Mouse (Mus musculus): Measurements from ENCODE around the gene Fzd10.
A peak's percentile ranks its signal among the peaks of the same experiment; 100 is the strongest.

The Fzd10 gene

DNA sequence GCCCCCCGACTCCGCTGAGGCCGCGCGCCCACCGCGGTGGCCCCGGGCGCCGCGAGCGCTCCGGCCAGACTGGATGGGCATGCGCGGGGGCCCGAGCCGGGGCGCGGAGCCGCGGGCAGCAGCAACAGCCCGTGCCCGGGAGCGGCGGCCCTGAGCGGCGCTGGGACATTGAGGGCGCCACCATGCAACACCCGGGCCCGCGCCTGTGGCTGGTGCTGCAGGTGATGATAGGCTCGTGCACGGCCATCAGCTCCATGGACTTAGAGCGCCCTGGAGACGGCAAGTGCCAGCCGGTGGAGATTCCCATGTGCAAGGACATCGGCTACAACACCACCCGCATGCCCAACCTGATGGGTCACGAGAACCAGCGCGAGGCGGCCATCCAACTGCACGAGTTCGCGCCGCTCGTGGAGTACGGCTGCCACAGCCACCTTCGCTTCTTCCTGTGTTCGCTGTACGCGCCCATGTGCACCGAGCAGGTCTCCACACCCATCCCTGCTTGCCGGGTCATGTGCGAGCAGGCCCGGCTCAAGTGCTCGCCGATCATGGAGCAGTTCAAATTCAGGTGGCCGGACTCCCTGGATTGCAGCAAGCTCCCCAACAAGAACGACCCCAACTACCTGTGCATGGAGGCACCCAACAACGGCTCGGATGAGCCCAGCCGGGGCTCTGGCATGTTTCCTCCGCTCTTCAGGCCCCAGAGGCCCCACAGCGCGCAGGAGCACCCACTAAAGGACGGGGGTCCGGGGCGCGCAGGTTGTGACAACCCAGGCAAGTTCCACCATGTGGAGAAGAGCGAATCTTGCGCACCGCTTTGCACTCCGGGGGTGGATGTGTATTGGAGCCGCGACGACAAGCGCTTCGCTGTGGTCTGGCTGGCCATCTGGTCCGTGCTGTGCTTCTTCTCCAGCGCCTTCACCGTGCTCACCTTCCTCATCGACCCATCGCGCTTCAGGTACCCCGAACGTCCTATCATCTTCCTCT lies 684 bp downstream of the Fzd10 start:
- 0 out of 2 replicates have a peak, but pooled peaks have one; percentile 13 for ATAC-seq (ENCODE audit: low TSS enrichment)

DNA sequence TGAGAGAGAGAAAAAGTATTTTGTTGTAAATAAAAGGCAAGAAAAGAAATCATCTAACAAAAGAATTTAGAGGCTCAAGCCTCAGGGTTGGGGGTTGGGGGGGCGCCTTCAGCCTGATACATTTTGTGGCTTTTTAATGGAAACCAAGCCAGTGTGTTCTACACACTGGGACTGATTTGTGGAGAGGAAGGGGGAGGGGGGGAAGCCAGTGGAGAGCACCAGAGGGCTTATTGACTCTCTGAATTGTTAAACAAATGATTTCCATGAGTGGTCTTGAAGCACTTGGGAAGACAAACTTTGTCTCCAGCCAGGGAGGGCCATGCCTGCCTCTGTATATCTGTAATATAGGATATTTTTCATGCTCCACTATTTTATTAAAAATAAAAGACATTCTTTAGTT lies 3.0 kb downstream of the Fzd10 start:
- no peak for ATAC-seq (ENCODE audit: low TSS enrichment)

DNA sequence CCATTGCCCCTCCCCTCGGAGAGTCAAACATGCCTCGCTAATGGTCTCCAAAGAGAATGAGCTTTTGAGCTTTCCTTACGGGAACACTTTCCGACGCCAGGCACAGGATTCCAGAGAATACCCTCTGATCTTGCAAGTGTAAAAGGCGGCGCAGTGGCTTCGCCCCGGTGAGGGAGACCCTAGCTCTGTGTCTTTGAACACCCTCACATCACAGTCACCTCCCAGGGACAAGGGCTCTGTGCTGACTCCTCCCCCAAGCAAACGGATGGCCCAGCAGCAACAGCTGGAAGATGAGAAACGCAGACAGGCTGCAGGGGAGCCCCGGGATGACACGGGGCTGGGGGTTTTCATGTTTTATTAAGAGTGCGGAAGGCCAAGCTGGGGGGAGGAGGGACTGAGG lies 6.0 kb downstream of the Fzd10 start:
- no peak for ATAC-seq (ENCODE audit: low TSS enrichment)

DNA sequence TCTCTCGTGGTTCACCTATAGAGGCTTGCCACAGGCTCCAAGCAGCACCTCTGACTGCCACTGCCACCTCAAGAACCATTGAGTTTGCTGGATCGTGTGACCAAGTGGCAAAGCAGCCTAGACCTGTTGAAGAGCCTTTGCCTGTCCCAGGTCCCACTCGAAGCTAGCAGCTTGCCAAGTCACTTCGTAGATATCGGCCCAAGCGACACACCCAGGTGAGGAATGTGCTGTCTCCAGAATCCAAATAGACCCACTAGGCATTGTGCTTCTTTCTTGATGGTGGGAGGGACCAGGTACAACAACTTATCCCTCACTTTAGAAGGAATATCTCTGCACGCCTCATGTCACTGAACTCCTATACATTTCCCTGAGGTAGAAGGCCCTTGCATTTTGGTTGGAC lies 8.4 kb downstream of the Fzd10 start:
- ATAC-seq (ENCODE audit: low TSS enrichment): no peak

DNA sequence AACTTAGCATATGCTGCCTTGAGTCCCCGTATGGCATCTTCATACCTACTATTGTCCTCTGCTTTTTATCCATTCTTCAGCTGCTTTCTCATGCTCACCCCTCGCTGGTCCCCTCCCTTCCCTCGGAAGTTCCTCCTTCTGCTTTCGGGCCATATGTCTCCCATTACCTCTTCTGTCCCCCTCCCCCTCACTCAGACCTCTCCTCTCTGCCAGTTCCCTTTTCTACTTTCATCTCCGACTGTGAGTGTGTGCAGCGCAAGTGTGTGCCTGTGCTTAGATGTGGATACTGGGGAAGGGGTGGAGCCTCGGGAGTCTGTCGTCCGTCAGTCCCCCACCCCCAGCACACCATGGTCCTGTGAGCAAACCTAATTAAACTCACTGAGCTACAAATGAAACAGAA lies 17.0 kb downstream of the Fzd10 start:
- no peak for ATAC-seq (ENCODE audit: low TSS enrichment)

DNA sequence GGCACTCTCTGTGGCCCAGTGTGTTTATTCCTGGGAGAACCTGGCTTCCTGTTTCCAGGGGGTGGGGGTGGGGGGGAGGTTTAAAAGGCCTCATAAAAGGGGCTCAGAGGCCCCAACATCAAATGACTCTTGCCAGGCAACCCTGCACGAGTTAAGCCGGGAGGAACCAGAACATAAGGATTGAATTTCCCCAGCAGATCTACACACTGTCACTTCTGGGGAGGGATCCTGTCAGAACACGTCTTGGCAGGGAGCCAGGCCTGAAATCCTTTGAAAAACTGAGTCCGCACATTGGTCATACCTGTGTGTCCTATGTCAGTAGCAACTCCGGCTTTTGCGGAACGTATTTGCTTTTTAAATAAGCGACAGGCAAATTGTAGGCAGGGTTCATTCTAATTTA lies 19.3 kb downstream of the Fzd10 start:
- no peak for ATAC-seq (ENCODE audit: low TSS enrichment)

DNA sequence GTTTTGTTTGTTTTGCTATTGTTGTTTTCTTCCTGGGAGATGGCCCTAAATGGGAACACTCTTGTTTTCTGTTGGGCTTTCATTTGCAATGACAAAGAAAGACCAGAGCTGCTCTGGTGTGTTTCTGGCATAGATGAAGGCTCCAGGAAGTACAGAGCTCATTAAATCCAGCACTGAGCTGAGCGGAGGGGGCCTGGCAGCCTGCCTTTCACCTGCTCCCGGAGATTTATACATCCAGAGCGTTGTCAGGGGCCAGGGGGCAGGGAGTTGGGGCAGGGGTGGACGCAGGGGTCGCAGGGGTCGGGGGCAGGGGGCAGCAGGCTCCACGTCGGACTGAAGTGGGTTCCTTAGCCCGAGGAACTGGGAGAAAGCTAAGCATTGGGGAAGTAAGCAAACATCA lies 19.8 kb downstream of the Fzd10 start:
- ATAC-seq (ENCODE audit: low TSS enrichment): no peak

DNA sequence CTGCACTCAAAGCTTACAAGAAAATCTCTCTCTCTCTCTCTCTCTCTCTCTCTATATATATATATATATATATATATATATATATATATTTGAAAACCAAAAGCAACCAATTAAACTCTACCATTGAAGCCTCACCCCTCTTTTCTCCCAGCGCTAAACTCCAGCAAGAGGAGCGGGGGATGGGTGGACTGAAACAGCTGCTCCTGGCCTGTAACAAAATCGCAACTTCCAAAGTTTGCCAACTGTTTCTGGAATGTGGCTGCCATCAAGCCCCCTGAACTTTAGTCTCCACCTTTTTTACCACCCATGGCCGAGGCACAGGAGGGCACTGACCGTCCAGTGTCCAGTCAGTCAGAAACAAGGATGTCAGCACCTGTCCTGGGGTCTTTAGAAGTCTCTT lies 27.1 kb downstream of the Fzd10 start:
- no peak for ATAC-seq (ENCODE audit: low TSS enrichment)

DNA sequence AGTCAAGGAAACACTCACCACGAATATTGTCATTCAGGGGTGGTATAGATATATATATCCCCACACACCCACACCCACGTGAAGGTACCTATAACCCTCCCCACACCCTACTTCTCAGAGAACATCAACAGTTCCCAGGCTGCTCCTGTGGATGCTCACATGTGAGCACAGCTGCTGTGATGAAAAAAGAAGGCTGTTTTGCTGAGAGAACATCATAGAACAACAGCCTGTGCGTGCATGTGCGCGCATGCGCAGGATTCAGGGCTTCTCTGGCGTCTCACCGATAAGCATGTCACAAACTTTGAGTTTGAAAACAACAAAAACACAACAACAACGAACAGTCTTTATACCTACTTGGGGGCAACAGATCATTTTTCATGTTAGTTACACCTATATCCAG lies 36.0 kb downstream of the Fzd10 start:
- no peak for ATAC-seq (ENCODE audit: low TSS enrichment)

DNA sequence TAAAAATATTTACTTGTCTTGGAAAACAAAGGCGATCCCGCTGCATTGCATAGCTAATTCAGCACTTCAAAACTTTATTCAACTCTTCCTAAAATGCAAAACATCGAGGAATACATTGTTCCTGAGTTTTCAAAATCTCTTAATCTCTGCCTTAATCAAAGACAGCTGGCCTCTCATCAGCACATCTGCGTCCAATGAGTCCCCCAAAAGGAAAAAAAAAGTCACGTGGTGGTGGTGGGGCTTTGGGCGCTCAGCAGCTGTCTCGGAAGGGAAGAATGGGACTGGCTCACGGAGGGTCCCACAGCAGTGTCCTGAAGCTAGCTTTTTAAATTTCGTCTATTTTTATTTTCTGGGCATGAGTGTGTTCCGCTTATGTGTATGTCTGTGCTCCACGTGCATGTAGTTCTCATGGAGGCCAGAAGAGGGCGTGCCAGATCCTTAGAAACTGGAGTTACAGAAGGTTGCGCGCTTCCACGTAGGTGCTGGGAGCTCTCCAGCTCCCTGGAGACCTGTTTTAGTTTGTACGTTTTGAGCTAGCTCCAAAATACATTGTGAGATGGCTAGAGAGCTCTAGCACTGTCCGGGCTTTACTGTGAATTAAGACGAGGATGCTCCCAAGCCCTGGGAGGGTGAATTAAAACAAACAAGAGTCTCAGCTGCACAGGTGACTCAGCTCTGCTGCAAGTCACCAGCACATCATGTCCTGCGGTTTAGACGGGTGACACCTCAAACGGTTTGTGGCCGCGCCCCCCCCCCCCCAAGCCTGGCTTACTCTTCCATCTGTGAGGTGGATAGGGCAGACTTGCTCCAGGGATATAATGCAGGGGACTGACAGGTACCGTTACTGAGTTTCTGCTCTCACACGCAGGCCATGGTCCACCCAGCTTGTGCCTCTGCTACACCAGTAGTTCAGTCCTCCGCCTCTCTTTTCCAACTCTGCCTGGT lies 36.7 kb downstream of the Fzd10 start:
- ATAC-seq (ENCODE audit: low TSS enrichment): no peak

DNA sequence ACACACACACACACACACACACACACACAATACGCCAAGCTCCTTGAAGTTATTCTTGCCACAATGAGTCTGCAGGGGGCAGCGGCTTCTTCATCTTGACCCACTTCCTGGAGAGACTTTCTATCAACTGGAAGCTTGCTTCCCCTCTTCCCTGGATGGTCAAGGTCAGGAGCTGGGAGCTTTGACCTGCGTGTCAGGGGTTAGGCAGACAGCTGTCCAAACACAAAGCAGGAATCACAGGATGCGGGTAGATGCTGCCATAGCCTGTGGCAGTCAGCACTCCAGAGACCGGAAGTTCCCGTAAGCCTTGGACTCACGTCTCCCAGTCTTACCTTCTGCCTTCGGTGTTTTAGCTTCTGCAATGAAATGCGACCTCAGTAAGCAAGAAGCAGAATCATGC lies 38.1 kb downstream of the Fzd10 start:
- peak; percentile 27; the same call in 1 of the 2 replicates for ATAC-seq (ENCODE audit: low TSS enrichment)

DNA sequence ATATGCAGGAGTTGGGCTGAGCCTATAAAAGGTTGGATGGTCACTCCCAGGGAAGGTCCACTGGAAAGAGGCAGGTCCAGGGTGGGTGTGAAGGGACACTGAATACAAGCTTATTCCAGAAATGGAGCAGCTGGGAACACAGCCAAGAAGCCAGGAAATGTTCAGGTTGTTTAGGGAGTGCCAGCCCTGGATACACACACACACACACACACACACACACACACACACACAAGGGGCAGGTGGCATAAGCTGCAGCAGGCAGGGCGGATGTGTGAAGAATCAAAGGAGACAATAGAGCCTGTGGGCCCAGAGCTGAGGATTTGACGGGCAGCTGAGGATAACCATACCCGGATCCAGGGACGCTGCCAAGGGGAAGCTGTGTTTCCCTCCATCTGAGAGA lies 42.4 kb downstream of the Fzd10 start:
- ATAC-seq (ENCODE audit: low TSS enrichment): no peak

DNA sequence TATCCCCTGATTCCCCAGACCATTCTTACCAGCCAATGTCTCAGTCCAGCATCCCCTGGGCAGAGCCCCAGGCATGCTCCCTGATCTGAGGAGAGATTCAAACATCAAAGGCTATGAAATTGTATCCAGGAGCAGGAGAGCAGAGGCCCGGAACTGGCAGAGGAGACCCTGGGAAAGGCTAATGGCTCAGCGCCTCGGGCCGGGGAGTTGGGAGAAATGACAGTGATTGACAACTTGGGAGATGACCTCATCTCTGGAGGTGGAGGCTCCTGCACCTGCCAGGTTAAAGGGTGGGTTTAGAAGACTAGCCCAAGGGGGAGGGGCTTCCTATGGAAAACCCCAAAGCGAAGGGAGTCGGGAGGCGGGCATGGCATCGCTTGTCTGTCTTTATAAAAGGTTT lies 45.1 kb downstream of the Fzd10 start:
- ATAC-seq (ENCODE audit: low TSS enrichment): no peak

DNA sequence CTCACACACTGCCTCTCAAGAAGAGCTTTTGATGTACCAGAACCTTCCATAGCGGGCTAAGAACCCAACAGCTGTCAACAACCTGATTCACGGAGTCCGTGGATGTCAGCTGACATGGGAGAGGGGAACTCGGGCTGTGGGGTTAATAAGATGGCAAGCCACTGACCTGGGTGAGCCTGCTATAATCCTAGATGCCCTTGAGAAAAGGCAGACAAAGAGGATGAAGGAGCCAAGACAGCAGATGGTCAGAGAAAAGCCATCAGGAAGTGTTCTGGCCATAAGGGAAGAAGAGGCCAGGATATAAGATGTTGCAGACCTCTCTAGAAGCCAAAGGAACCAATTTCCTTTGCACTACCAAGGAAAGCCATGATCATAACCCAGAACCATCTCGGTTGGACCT lies 45.6 kb downstream of the Fzd10 start:
- ATAC-seq (ENCODE audit: low TSS enrichment): no peak

DNA sequence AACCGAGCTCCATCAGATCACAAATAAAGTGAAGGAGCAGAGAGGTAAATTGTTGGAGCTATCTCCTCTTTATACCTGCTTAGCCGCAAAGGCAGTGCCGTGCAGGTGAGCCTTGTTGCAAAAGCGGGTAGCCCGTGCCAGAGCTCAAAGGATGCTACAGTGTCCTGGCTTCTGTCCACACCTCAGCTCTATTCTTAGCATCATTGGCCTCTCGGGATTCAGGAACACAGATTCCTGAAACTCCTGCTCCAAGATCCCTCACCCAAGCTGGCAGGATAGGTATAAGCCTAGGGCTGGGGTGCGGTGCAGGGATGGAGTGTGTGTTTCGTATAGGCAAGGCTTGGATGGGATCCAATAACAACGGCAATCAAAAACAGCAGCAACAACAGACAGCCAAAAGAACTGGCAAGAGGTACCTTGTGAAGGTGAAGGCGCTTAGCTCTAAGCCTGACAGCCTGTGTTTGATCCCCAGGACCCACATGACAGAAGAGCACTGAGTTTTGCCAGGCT lies 46.6 kb downstream of the Fzd10 start:
- ATAC-seq (ENCODE audit: low TSS enrichment): no peak

DNA sequence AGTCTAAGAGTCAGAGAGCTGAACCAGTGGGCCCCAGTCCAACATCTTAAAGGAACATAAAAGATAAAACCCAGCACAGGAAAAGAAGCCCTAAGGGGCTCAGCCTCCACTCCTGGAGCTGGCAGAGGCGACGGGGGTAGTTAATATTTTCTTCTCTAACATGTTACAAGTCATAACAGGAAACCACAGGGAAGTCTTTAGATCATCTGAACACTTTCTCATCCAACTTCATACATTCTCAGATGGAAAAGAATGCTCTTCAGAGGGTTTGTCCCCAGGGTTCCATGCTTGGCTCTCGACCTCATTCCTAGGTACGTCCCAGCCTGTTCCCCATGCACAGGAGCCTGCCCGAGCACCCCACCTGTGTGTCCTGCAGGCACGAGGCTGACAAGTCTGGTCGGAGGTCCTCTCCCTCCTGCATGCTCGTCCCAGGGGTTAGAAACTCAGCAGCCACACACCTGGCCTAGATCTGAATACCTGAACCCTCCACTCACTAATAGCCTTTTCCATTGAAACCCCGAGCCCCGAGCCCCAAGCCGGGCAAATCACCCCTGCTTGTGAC lies 48.8 kb downstream of the Fzd10 start:
- ATAC-seq (ENCODE audit: low TSS enrichment): no peak

Measured in frontal cortex, adult (tissue).